Mouse (Mus musculus) kidney, embryonic 14.5 days (tissue): ENCODE results near the gene Slco1c1. TPM values are rescaled to one million over a fixed set of nuclear protein-coding genes. Genes with fewer than 3 reads are reported as not detected.
"Not testable (repeated sequence)": the region's sequence is repeated elsewhere in the genome, so short reads cannot be mapped to it uniquely, and the experiment has no call there.

Experiments
- ATAC-seq: fragments of 200-750 bp; cut with Nextera tagmentation; 2 replicates; pipeline ENCODE4 v1.8.0; 2017; ENCODE audit warnings: moderate number of reproducible peaks, mild to moderate bottlenecking, moderate TSS enrichment, moderate library complexity; ENCODE audit not compliant: low FRiP score, low TSS enrichment
- H3K27ac ChIP-seq: fragments of 300-500 bp; sonication (generic); 2 replicates; pipeline ENCODE4 v1.5.1; 2014; ENCODE audit warnings: low read depth, mild to moderate bottlenecking, low read length, moderate library complexity, mixed read lengths
- H3K27me3 ChIP-seq: fragments of 300-500 bp; sonication (generic); 2 replicates; pipeline ENCODE4 v1.6.1; 2014; ENCODE audit warnings: mild to moderate bottlenecking, low read length; ENCODE audit not compliant: control insufficient read depth, insufficient read depth
- H3K36me3 ChIP-seq: fragments of 300-500 bp; sonication (generic); 2 replicates; pipeline ENCODE4 v1.6.1; 2014; ENCODE audit warnings: low read length, mixed read lengths; ENCODE audit not compliant: control insufficient read depth, insufficient read depth
- H3K4me1 ChIP-seq: fragments of 300-500 bp; sonication (generic); 2 replicates; pipeline ENCODE4 v1.6.1; 2014; ENCODE audit warnings: low read length, mixed read lengths; ENCODE audit not compliant: control insufficient read depth, insufficient read depth
- H3K4me2 ChIP-seq: fragments of 300-500 bp; sonication (generic); replicated peaks from 2 replicates; pipeline ENCODE4 v1.6.1; 2014; ENCODE audit warnings: low read depth, mild to moderate bottlenecking, low read length
- H3K4me3 ChIP-seq: fragments of 300-500 bp; sonication (generic); 2 replicates; pipeline ENCODE4 v1.5.1; 2014; ENCODE audit warnings: mild to moderate bottlenecking, low read length
- H3K9ac ChIP-seq: fragments of 300-500 bp; sonication (generic); 2 replicates; pipeline ENCODE4 v1.6.1; 2014; ENCODE audit warnings: low read depth, mild to moderate bottlenecking, low read length, moderate library complexity
- H3K9me3 ChIP-seq: fragments of 300-500 bp; sonication (generic); 2 replicates; pipeline ENCODE4 v1.6.1; 2016; ENCODE audit warnings: low read length; ENCODE audit not compliant: control insufficient read depth
- WGBS: fragments of 180-500 bp; shearing (Covaris S2); extraction: QIAGEN DNeasy Blood & Tissue Kit; methylation state at CpG from one replicate; pipeline ENCODE4 v1.1.7; 2014; 5-methylcytosine and 5-hydroxymethylcytosine counted together
- polyA plus RNA-seq: library from polyadenylated mRNA; unstranded; fragments of >200 nt; fragmentation: Nextera tagmentation; extraction: Ambion mirVana; gene quantifications from 2 replicates; pipeline ENCODE4 v1.2.1, GENCODE M21; 2014

Slco1c1 gene
- polyA plus RNA-seq, 1 experiment from 2014 or later = 0.32 TPM

- WGBS = 86% methylated on average over 10 of the region's 10 CpGs
- Histone ChIP-seq H3K9ac (no peak overlapping the region), H3K4me3 (no peak overlapping the region), H3K27me3 (no peaks in the 10 kb centered on the region), H3K4me1 (no peaks in the 10 kb centered on the region), H3K4me2 (no peak overlapping the region), H3K36me3 (no peaks in the 10 kb centered on the region), H3K27ac (no peak overlapping the region), H3K9me3 (no peaks in the 10 kb centered on the region)
- no peak for ATAC-seq
These were observed 43.8 kb downstream of the Slco1c1 start for GRCm38 (mm10) chr6:141567852-141568558.

- no peak overlapping the region for H3K4me2 ChIP-seq
- no peak for ATAC-seq
- H3K27ac ChIP-seq = no peak overlapping the region
- no peaks in the 10 kb centered on the region for H3K36me3 ChIP-seq
- H3K4me3 ChIP-seq = no peak overlapping the region
- H3K9ac ChIP-seq = no peak overlapping the region
- H3K9me3 ChIP-seq = no peaks in the 10 kb centered on the region
- no peaks in the 10 kb centered on the region for H3K27me3 ChIP-seq
- 79% methylated on average over 3 of the region's 3 CpGs for WGBS
- H3K4me1 ChIP-seq = no peaks in the 10 kb centered on the region
These were observed 44.4 kb downstream of the Slco1c1 start for GRCm38 (mm10) chr6:141568559-141568946.

- Histone ChIP-seq H3K4me1 (no peaks in the 10 kb centered on the region), H3K9me3 (no peaks in the 10 kb centered on the region), H3K27me3 (no peaks in the 10 kb centered on the region), H3K4me3 (no peak overlapping the region), H3K4me2 (no peak overlapping the region), H3K27ac (no peak overlapping the region), H3K36me3 (no peaks in the 10 kb centered on the region), H3K9ac (no peak overlapping the region)
- WGBS = 45% methylated on average over 3 of the region's 3 CpGs
- ATAC-seq = no peak
These were observed 52.6 kb downstream of the Slco1c1 start for GRCm38 (mm10) chr6:141576646-141577200.

- no peak overlapping the region for H3K27ac ChIP-seq
- no peak overlapping the region for H3K9ac ChIP-seq
- no peak overlapping the region for H3K4me2 ChIP-seq
- H3K4me1 ChIP-seq = no peaks in the 10 kb centered on the region
- H3K36me3 ChIP-seq = no peaks in the 10 kb centered on the region
- 85% methylated on average over 1 of the region's 1 CpGs for WGBS
- no peaks in the 10 kb centered on the region for H3K27me3 ChIP-seq
- H3K9me3 ChIP-seq = no peaks in the 10 kb centered on the region
- no peak overlapping the region for H3K4me3 ChIP-seq
- no peak for ATAC-seq
These were observed 60.7 kb downstream of the Slco1c1 start for GRCm38 (mm10) chr6:141584791-141585403.

- no peak for ATAC-seq
- Histone ChIP-seq H3K36me3 (no peaks in the 10 kb centered on the region), H3K27me3 (no peaks in the 10 kb centered on the region), H3K4me2 (no peak overlapping the region), H3K9me3 (no peaks in the 10 kb centered on the region), H3K27ac (no peak overlapping the region), H3K4me1 (no peaks in the 10 kb centered on the region), H3K4me3 (no peak overlapping the region), H3K9ac (no peak overlapping the region)
- WGBS = 22% methylated on average over 1 of the region's 1 CpGs
These were observed 65.8 kb downstream of the Slco1c1 start for GRCm38 (mm10) chr6:141590002-141590401.

- H3K36me3 ChIP-seq, H3K27me3 ChIP-seq, H3K27ac ChIP-seq, H3K9ac ChIP-seq, H3K9me3 ChIP-seq, ATAC-seq, H3K4me2 ChIP-seq, H3K4me1 ChIP-seq, H3K4me3 ChIP-seq: not testable (repeated sequence)
- 11% methylated on average over 4 of the region's 4 CpGs for WGBS
These were observed 66.5 kb downstream of the Slco1c1 start for GRCm38 (mm10) chr6:141590598-141591200.

- Histone ChIP-seq H3K4me1 (no peaks in the 10 kb centered on the region), H3K27me3 (no peaks in the 10 kb centered on the region), H3K4me3 (no peak overlapping the region), H3K9me3 (peaks cover 7% of the 10 kb centered on the region), H3K36me3 (no peaks in the 10 kb centered on the region), H3K4me2 (no peak overlapping the region), H3K9ac (no peak overlapping the region), H3K27ac (no peak overlapping the region)
- 82% methylated on average over 2 of the region's 2 CpGs for whole genome bisulfite sequencing
- ATAC-seq = no peak
These were observed 71.9 kb downstream of the Slco1c1 start for GRCm38 (mm10) chr6:141596081-141596480.

GRCm38 (mm10) chr6:141597037-141597436, 72.9 kb downstream of the Slco1c1 start:
- Histone ChIP-seq H3K4me3 (no peak overlapping the region), H3K27ac (no peak overlapping the region), H3K4me2 (no peak overlapping the region), H3K4me1 (no peaks in the 10 kb centered on the region), H3K9ac (no peak overlapping the region), H3K9me3 (peaks cover 7% of the 10 kb centered on the region), H3K36me3 (no peaks in the 10 kb centered on the region), H3K27me3 (no peaks in the 10 kb centered on the region)
- WGBS = 95% methylated on average over 2 of the region's 2 CpGs
- no peak for ATAC-seq

GRCm38 (mm10) chr6:141600940-141601339, 76.8 kb downstream of the Slco1c1 start:
- Histone ChIP-seq H3K4me1 (no peaks in the 10 kb centered on the region), H3K9ac (no peak overlapping the region), H3K4me3 (no peak overlapping the region), H3K9me3 (peaks cover 7% of the 10 kb centered on the region), H3K4me2 (no peak overlapping the region), H3K27ac (no peak overlapping the region), H3K27me3 (no peaks in the 10 kb centered on the region), H3K36me3 (no peaks in the 10 kb centered on the region)
- WGBS = 71% methylated on average over 9 of the region's 9 CpGs
- ATAC-seq = no peak
